8 mouse cellular contexts compared by ENCODE assay signal in genomic region chr4:134467435-134468214, GRCm38 (mm10). TPM values are rescaled to one million over a fixed set of nuclear protein-coding genes. Genes with fewer than 3 reads are reported as not detected.
DNase-seq lines count a peak whose midpoint lies in the region; ATAC-seq and TF ChIP-seq lines count a peak whose summit lies in the region.

No protein-coding gene starts in this region.

- H3K4me3 ChIP-seq in layer of hippocampus, adult 2 months = peak overlapping the region; percentile 92
- peak overlapping the region; percentile 99 for H3K4me3 ChIP-seq in heart, embryonic 15.5 days
- H3K4me3 ChIP-seq in midbrain, postnatal 0 days (ENCODE audit: low read depth, low read length) = peak overlapping the region; percentile 94

- DNase-seq in layer of hippocampus, adult 2 months (ENCODE audit: low spot score in 2 of 2) = no peak
- DNase-seq in layer of hippocampus, adult 9-10 months (ENCODE audit: low spot score) = no peak
- peak; percentile 82 for DNase-seq in embryo, embryonic 10.5 days (ENCODE audit: low spot score)
- DNase-seq in liver = peak; percentile 58
- DNase-seq in midbrain, postnatal 0 days (ENCODE audit: low spot score) = peak; percentile 70
- DNase-seq in right cerebral cortex, postnatal 4 days = no peak

- H3K27ac ChIP-seq in layer of hippocampus, adult 2 months = peak overlapping the region; percentile 84
- peak overlapping the region; percentile 78 for H3K27ac ChIP-seq in heart, embryonic 15.5 days
- H3K27ac ChIP-seq in midbrain, postnatal 0 days (ENCODE audit: low read depth, low read length) = peak overlapping the region; percentile 99

- H3K4me2 ChIP-seq in heart, embryonic 15.5 days = peak overlapping the region; percentile 97
- peak overlapping the region; percentile 86 for H3K4me2 ChIP-seq in midbrain, postnatal 0 days (ENCODE audit: low read depth, low read length, poor library complexity, severe bottlenecking)

- ATAC-seq in heart, embryonic 15.5 days (replicated peaks; ENCODE audit: insufficient number of reproducible peaks, insufficient read depth, low FRiP score, low read depth) = peak; percentile 2; the same call in 1 of the 2 replicates
- ATAC-seq in midbrain, postnatal 0 days (ENCODE audit: low FRiP score) = peak; percentile 15
- ATAC-seq in monocyte, adult 5-6 weeks (replicated peaks; ENCODE audit: insufficient number of reproducible peaks, low FRiP score, low TSS enrichment, poor library complexity, severe bottlenecking) = no peak

- H3K9ac ChIP-seq in heart, embryonic 15.5 days = peak overlapping the region; percentile 67
- H3K9ac ChIP-seq in midbrain, postnatal 0 days (replicated peaks; ENCODE audit: low read length, poor library complexity, severe bottlenecking) = peak overlapping the region; percentile 99

- H3K4me1 ChIP-seq in heart, embryonic 15.5 days (replicated peaks) = peaks cover 19% of the 10 kb centered on the region
- H3K4me1 ChIP-seq in midbrain, postnatal 0 days (ENCODE audit: insufficient read depth, low read length) = peaks cover 22% of the 10 kb centered on the region; the same call in 1 of the 2 replicates

- peaks cover 18% of the 10 kb centered on the region for H3K36me3 ChIP-seq in heart, embryonic 15.5 days
- H3K36me3 ChIP-seq in midbrain, postnatal 0 days (ENCODE audit: insufficient read depth, low read length) = no peaks in the 10 kb centered on the region

- no peaks in the 10 kb centered on the region for H3K27me3 ChIP-seq in heart, embryonic 15.5 days
- H3K27me3 ChIP-seq in midbrain, postnatal 0 days (ENCODE audit: insufficient read depth, low read length) = no peaks in the 10 kb centered on the region

- no peak for TF ChIP-seq CTCF in layer of hippocampus, adult 2 months (conservative IDR thresholded peaks at IDR 0.05)
- TF ChIP-seq CTCF in midbrain, postnatal 0 days (IDR thresholded peaks at IDR 0.05) = 0 out of 2 replicates have a peak, but pooled peaks have one; percentile 8

- no peaks in the 10 kb centered on the region for H3K9me3 ChIP-seq in heart, embryonic 15.5 days (replicated peaks)
- no peaks in the 10 kb centered on the region for H3K9me3 ChIP-seq in midbrain, postnatal 0 days (ENCODE audit: low read length)

- WGBS in heart, embryonic 15.5 days = under 1% methylated on average over 31 of the region's 31 CpGs
- WGBS in midbrain, postnatal 0 days = under 1% methylated on average over 31 of the region's 31 CpGs

RNA-seq across cellular contexts. Expression of gene Stmn1, which starts 0.5 kb away (rescaled TPM):
- 100 to 1,000 TPM; 362 to 369 TPM for total RNA-seq in layer of hippocampus, adult 2 months (2021)
- polyA plus RNA-seq in heart, embryonic 15.5 days (2015; fragmentation: Nextera tagmentation; extraction: Ambion mirVana) = 947 and 956 TPM in 2 replicates
- 1,269 and 1,609 TPM in 2 replicates for total RNA-seq in midbrain, postnatal 0 days (2014; rRNA removed)
- 6,261 and 6,359 TPM in 2 replicates for polyA plus RNA-seq in midbrain, postnatal 0 days (2015; fragmentation: Nextera tagmentation; extraction: Ambion mirVana)
- total RNA-seq in monocyte, adult 5-6 weeks (2017) = 17.1 to 48.5 TPM (median 25.0 TPM) in 3 replicates

RNA-seq across cellular contexts. Expression of gene Paqr7, which starts 28.9 kb away (rescaled TPM):
- 10 to 100 TPM; 60.2 to 64.7 TPM for total RNA-seq in layer of hippocampus, adult 2 months (2021)
- 11.7 and 11.9 TPM in 2 replicates for polyA plus RNA-seq in heart, embryonic 15.5 days (2015; fragmentation: Nextera tagmentation; extraction: Ambion mirVana)
- 69.2 and 97.8 TPM in 2 replicates for total RNA-seq in midbrain, postnatal 0 days (2014; rRNA removed)
- polyA plus RNA-seq in midbrain, postnatal 0 days (2015; fragmentation: Nextera tagmentation; extraction: Ambion mirVana) = 38.9 and 41.3 TPM in 2 replicates
- 2.3 to 9.8 TPM (median 5.0 TPM) in 3 replicates for total RNA-seq in monocyte, adult 5-6 weeks (2017)

RNA-seq across cellular contexts. Expression of gene Aunip, which starts 43.2 kb away (rescaled TPM):
- total RNA-seq in layer of hippocampus, adult 2 months (2021) = under 1 TPM; 0.56 to 0.67 TPM
- 7.3 and 7.9 TPM in 2 replicates for polyA plus RNA-seq in heart, embryonic 15.5 days (2015; fragmentation: Nextera tagmentation; extraction: Ambion mirVana)
- total RNA-seq in midbrain, postnatal 0 days (2014; rRNA removed) = 1.5 and 2.0 TPM in 2 replicates
- 0.91 and 1.3 TPM in 2 replicates for polyA plus RNA-seq in midbrain, postnatal 0 days (2015; fragmentation: Nextera tagmentation; extraction: Ambion mirVana)
- not detected in 3 replicates for total RNA-seq in monocyte, adult 5-6 weeks (2017)

Comparison
In these comparisons a context has a peak if more than half of its experiments do, and no peak if none do; other contexts are left out.
1. DNase-seq: peak in embryo, embryonic 10.5 days (single experiment), liver (single experiment) and midbrain, postnatal 0 days (single experiment); none in layer of hippocampus, adult 2 months (0 of 2), layer of hippocampus, adult 9-10 months (single experiment) and right cerebral cortex, postnatal 4 days (single experiment).
2. Peak in every context shown above with its lines, with median percentiles within 50 percentile points of each other: H3K27ac ChIP-seq and H3K4me3 ChIP-seq.